Mouse (Mus musculus) myocyte (in vitro differentiated cells): ENCODE data around the gene Lrrc56. TPM values are rescaled to one million over a fixed set of nuclear protein-coding genes. Genes with fewer than 3 reads are reported as not detected.

ENCODE experiments used
- H3K27me3 ChIP-seq: one replicate; pipeline ENCODE4 v1.6.1; 2011; ENCODE audit not compliant: control insufficient read depth, insufficient read depth, insufficient read length
- H3K36me3 ChIP-seq: one replicate; pipeline ENCODE4 v1.6.1; 2011; ENCODE audit not compliant: control insufficient read depth, insufficient read depth
- H3K4me2 ChIP-seq: one replicate; pipeline ENCODE4 v1.6.1; 2011; ENCODE audit warnings: low read depth, control low read depth
- H3K4me3 ChIP-seq: one replicate; pipeline ENCODE4 v1.5.1; 2011; ENCODE audit warnings: mild to moderate bottlenecking, control low read depth, moderate library complexity
- H3K79me2 ChIP-seq: one replicate; pipeline ENCODE4 v1.6.1; 2011; ENCODE audit not compliant: control insufficient read depth, insufficient read depth
- H3ac ChIP-seq: one replicate; pipeline ENCODE4 v1.6.1; 2011; ENCODE audit not compliant: control insufficient read depth, insufficient read length
- CEBPB ChIP-seq: IDR thresholded peaks from 2 replicates; pipeline ENCODE4 v1.6.1; 2011; ENCODE audit warnings: mild to moderate bottlenecking, moderate library complexity; ENCODE audit not compliant: poor library complexity, insufficient read depth, severe bottlenecking
- E2F4 ChIP-seq: IDR thresholded peaks from one replicate; pipeline ENCODE4 v1.6.1; 2011; ENCODE audit warnings: mild to moderate bottlenecking, control low read depth, moderate library complexity; ENCODE audit not compliant: insufficient read depth
- MAX ChIP-seq: IDR thresholded peaks from one replicate; pipeline ENCODE4 v1.6.1; 2011; ENCODE audit warnings: low read depth, mild to moderate bottlenecking, control low read depth
- MYOD1 ChIP-seq, 3 experiments: IDR thresholded peaks; one replicate each; pipeline ENCODE4 v1.6.1; 2011; ENCODE audit warnings: control low read depth in 2 of 3, low read depth in 2 of 3, mild to moderate bottlenecking in 2 of 3, moderate library complexity in 1 of 3; ENCODE audit not compliant: insufficient read length in 2 of 3, control insufficient read depth in 1 of 3
- MYOG ChIP-seq, 3 experiments: IDR thresholded peaks; one replicate each; pipeline ENCODE4 v1.6.1; 2011; ENCODE audit warnings: control low read depth in 2 of 3, low read depth in 2 of 3, mild to moderate bottlenecking in 2 of 3; ENCODE audit not compliant: insufficient read length in 2 of 3, control insufficient read depth in 1 of 3, insufficient read depth in 1 of 3
- POLR2A ChIP-seq: IDR thresholded peaks from one replicate; pipeline ENCODE4 v1.6.1; 2011; ENCODE audit warnings: low read depth, mild to moderate bottlenecking, control low read depth, moderate library complexity; ENCODE audit not compliant: insufficient read length
- POLR2AphosphoS2 ChIP-seq: IDR thresholded peaks from one replicate; pipeline ENCODE4 v1.6.1; 2011; ENCODE audit warnings: low read depth, control low read depth; ENCODE audit not compliant: insufficient read length
- REST ChIP-seq: IDR thresholded peaks from one replicate; pipeline ENCODE4 v1.6.1; 2011; ENCODE audit warnings: mild to moderate bottlenecking, control low read depth, moderate library complexity; ENCODE audit not compliant: insufficient read depth, insufficient read length
- SRF ChIP-seq: IDR thresholded peaks from one replicate; pipeline ENCODE4 v1.6.1; 2011; ENCODE audit warnings: low read depth; ENCODE audit not compliant: control insufficient read depth, insufficient read length
- TCF12 ChIP-seq: IDR thresholded peaks from one replicate; pipeline ENCODE4 v1.6.1; 2011; ENCODE audit warnings: mild to moderate bottlenecking, control low read depth; ENCODE audit not compliant: poor library complexity, insufficient read depth, severe bottlenecking
- TCF3 ChIP-seq: IDR thresholded peaks from one replicate; pipeline ENCODE4 v1.6.1; 2011; ENCODE audit warnings: low read depth, control low read depth; ENCODE audit not compliant: insufficient read length
- USF1 ChIP-seq: IDR thresholded peaks from one replicate; pipeline ENCODE4 v1.6.1; 2011; ENCODE audit warnings: low read depth, mild to moderate bottlenecking, control low read depth, moderate library complexity
- polyA plus RNA-seq: library from polyadenylated mRNA; unstranded; fragments of >200 nt; fragmentation: generic; extraction: Trizol; gene quantifications from one replicate; pipeline ENCODE4 v1.2.1, GENCODE M21; 2012; ENCODE audit warnings: missing spikeins

The Lrrc56 gene
- polyA plus RNA-seq, 1 experiment = 1.1 TPM

GRCm38 (mm10) chr7:141226535-141226934 is 32.6 kb downstream of the Lrrc56 start:
- Histone ChIP-seq H3K36me3 (no peaks in the 10 kb centered on the region), H3K27me3 (no peaks in the 10 kb centered on the region), H3ac (no peak overlapping the region), H3K79me2 (peaks cover 29% of the 10 kb centered on the region), H3K4me2 (no peak overlapping the region), H3K4me3 (no peak overlapping the region)
- TF ChIP-seq MYOD1 (IDR thresholded peaks at IDR 0.05; ENCODE audit: control insufficient read depth in 1 of 3, insufficient read length in 2 of 3, low read depth in 2 of 3) (no peak), TCF3 (no peak), POLR2AphosphoS2 (no peak), POLR2A (no peak)

- Histone ChIP-seq H3K79me2 (peaks cover 41% of the 10 kb centered on the region), H3K36me3 (peaks cover 11% of the 10 kb centered on the region), H3K4me2 (peak overlapping the region; percentile 46), H3K4me3 (peak overlapping the region; percentile 80), H3ac (peak overlapping the region; percentile 75), H3K27me3 (no peaks in the 10 kb centered on the region)
- TF ChIP-seq E2F4 (no peak), MAX (no peak), REST (no peak), TCF3 (no peak), SRF (no peak), POLR2A (no peak), CEBPB (no peak), MYOG (IDR thresholded peaks at IDR 0.05; ENCODE audit: control insufficient read depth in 1 of 3, insufficient read depth in 1 of 3, insufficient read length in 2 of 3, low read depth in 2 of 3) (no peak), TCF12 (no peak), POLR2AphosphoS2 (no peak), MYOD1 (IDR thresholded peaks at IDR 0.05; ENCODE audit: control insufficient read depth in 1 of 3, insufficient read length in 2 of 3, low read depth in 2 of 3) (no peak), USF1 (no peak)
Measured at GRCm38 (mm10) chr7:141227796-141228195, 33.8 kb downstream of the Lrrc56 start.

DNA sequence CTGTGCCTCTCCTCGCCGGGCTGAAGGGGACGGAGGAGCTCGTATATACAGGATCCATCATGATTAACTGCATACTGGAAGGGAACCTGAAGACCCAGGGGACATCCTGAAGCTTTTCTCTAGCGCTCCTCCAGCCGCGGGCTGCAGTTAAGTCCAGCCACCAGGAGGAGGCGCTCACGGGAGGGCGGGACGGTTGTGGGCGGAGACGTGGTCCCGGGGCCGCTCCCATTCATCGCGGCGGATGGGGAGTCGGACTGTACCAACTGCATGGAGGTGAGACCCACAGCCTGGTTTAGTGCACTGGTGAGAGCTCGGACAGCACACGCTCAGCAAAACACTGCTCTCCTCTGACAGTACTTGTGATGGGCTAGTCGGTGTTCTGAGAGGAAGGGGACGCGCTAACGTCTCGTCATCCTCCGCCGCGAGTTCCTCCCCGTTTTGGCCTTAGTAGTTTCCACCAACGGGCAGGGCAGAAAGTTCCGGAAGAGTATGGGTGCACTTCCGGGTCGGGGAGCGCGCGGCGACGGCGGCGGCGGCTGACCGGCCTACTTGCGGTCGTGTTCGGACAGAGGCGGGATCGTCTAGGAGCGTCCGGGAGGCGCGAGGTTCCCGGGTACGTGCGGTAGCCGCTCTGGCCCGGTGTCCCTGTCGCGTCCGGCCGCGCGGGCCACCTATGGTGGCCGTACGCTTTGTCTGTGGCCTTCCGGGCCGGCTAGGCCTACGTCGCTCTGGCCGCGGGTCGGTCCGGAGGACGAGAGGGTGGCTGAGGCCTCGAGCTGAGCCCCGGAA is 34.5 kb downstream of the Lrrc56 start, which contains the start of gene Phrf1:
Gene Phrf1 (plus strand): TSS at position 506 of the 789 bp plus-strand sequence.
- H3K4me2 ChIP-seq = peak within 1 kb of the TSS; percentile 97
- H3K79me2 ChIP-seq = peaks cover 48% of the 10 kb centered on the region
- H3K27me3 ChIP-seq = no peaks in the 10 kb centered on the region
- H3K36me3 ChIP-seq = peaks cover 18% of the 10 kb centered on the region
- H3K4me3 ChIP-seq = peak within 1 kb of the TSS; percentile 80
- peak within 1 kb of the TSS; percentile 75 for H3ac ChIP-seq
- TF ChIP-seq MAX = no peak
- TF ChIP-seq TCF12 = no peak
- no peak for TF ChIP-seq SRF
- no peak for TF ChIP-seq USF1
- TF ChIP-seq MYOG (IDR thresholded peaks at IDR 0.05; ENCODE audit: control insufficient read depth in 1 of 3, insufficient read depth in 1 of 3, insufficient read length in 2 of 3, low read depth in 2 of 3) = no peak
- peak; percentile 70 for TF ChIP-seq POLR2AphosphoS2
- TF ChIP-seq CEBPB = no peak
- no peak for TF ChIP-seq REST
- peak in 1 of 3 experiments; percentile 15 for TF ChIP-seq MYOD1 (IDR thresholded peaks at IDR 0.05; ENCODE audit: control insufficient read depth in 1 of 3, insufficient read length in 2 of 3, low read depth in 2 of 3)
- TF ChIP-seq E2F4 = peak; percentile 1
- peak; percentile 73 for TF ChIP-seq POLR2A

- TF ChIP-seq REST (no peak), SRF (no peak), MAX (no peak), TCF12 (no peak), POLR2AphosphoS2 (no peak), MYOD1 (IDR thresholded peaks at IDR 0.05; ENCODE audit: control insufficient read depth in 1 of 3, insufficient read length in 2 of 3, low read depth in 2 of 3) (no peak), E2F4 (no peak), USF1 (no peak)
Measured at GRCm38 (mm10) chr7:141229702-141230101, 35.7 kb downstream of the Lrrc56 start.

DNA sequence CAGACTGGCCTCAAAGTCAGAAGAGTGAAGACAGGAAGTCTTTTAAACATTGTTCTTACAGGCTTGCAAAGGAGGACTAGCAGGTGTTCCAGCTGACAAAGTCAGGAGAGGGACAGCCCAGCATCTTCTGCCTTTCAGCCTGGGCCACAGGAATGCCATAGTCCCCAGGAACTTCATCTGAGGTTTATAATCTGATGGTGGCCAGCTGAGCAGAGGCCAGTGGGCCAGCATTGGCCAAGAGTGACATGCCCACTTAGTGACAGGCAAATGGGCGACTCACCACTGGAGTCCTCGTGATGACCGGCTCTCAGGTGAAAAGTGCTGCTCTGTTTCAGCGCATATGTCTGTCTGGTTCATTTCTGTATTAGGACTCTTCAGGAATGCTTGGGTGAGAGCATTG is 36.6 kb downstream of the Lrrc56 start:
- no peak for TF ChIP-seq REST
- no peak for TF ChIP-seq USF1
- TF ChIP-seq MYOD1 (IDR thresholded peaks at IDR 0.05; ENCODE audit: control insufficient read depth in 1 of 3, insufficient read length in 2 of 3, low read depth in 2 of 3) = no peak
- TF ChIP-seq MYOG (IDR thresholded peaks at IDR 0.05; ENCODE audit: control insufficient read depth in 1 of 3, insufficient read depth in 1 of 3, insufficient read length in 2 of 3, low read depth in 2 of 3) = peak in 1 of 3 experiments; percentile 71
- no peak for TF ChIP-seq CEBPB
- no peak for TF ChIP-seq E2F4
- TF ChIP-seq POLR2AphosphoS2 = no peak
- no peak for TF ChIP-seq TCF3
- H3K36me3 ChIP-seq = peaks cover 37% of the 10 kb centered on the region
- H3K4me2 ChIP-seq = peak overlapping the region; percentile 97
- H3ac ChIP-seq = no peak overlapping the region
- H3K4me3 ChIP-seq = peak overlapping the region; percentile 80
- H3K79me2 ChIP-seq = peaks cover 64% of the 10 kb centered on the region
- no peaks in the 10 kb centered on the region for H3K27me3 ChIP-seq

More at GRCm38 (mm10) chr7:141229702-141230101, 35.7 kb downstream of the Lrrc56 start:
- Histone ChIP-seq H3K27me3 (no peaks in the 10 kb centered on the region), H3K4me3 (peak overlapping the region; percentile 80), H3K79me2 (peaks cover 58% of the 10 kb centered on the region), H3ac (peak overlapping the region; percentile 75), H3K36me3 (peaks cover 29% of the 10 kb centered on the region), H3K4me2 (peak overlapping the region; percentile 97)
